Comparison of ENCODE assay signal across 10 mouse cellular contexts in the genomic region with DNA sequence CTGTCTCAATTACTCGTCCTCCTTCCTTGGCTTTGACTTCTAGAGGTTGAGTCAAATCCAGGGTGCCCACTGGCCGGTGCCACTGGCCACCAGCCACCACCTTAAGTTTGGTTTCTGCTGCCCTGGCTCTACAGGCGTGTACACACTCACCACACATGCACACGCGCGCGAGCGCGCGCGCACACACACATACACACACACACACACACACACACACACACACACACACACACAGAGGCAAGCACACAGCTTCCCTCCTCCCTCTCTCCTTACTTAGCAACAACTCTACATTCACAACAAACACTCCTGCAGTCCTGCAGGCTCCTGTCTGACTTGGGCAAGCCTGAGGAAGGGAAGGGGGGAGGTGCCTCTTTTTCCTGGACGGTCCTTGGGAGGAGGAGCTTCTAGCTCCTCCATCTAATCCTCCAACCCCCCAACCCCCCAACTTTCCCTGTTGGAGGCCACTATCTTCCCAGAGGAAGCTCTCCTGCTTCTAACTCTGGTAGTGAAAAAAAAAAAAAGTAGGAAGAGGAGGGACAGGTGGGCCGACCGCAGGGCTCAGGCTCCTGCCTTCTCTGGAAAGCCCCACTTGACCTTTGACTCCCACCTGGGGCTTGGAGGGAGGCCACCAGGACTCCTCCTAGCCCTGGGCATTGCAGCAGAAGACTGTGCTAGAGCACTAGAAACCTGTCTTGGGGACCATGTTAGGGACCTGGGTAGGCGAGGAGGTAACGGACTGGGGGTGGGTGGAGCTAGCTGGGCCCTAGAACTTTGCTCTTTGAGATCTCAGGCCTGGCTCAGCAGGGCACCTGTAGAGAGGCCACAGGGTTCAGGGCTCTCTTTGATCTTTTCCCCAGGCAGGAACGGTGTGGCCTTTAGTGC. TPM values are rescaled to one million over a fixed set of nuclear protein-coding genes. Genes with fewer than 3 reads are reported as not detected.
A peak's percentile ranks its signal among the peaks of the same experiment; 100 is the strongest.
DNase-seq lines count a peak whose midpoint lies in the region; ATAC-seq and TF ChIP-seq lines count a peak whose summit lies in the region.
"Had no signal": no experiment of that assay in that cellular context is flagged by ENCODE, and none has a peak within 500 bp of the region (broad histone marks: within the 10 kb centered on the region; RNA-seq: fewer than 3 reads in every experiment).

No protein-coding gene starts in this region.

- H3K27ac ChIP-seq in forebrain, embryonic 15.5 days (replicated peaks) = peak overlapping the region; percentile 83
- H3K27ac ChIP-seq in liver, embryonic 16.5 days (ENCODE audit: low read length) = peak overlapping the region; percentile 86
- peak overlapping the region; percentile 98 for H3K27ac ChIP-seq in stomach, postnatal 0 days (replicated peaks)

- no peaks in the 10 kb centered on the region for H3K9me3 ChIP-seq in forebrain, embryonic 15.5 days
- no peaks in the 10 kb centered on the region for H3K9me3 ChIP-seq in liver, embryonic 16.5 days (replicated peaks; ENCODE audit: control insufficient read depth, low read length)
- no peaks in the 10 kb centered on the region for H3K9me3 ChIP-seq in stomach, postnatal 0 days (ENCODE audit: control insufficient read depth, low read length)

- H3K4me3 ChIP-seq in forebrain, embryonic 15.5 days = peak overlapping the region; percentile 97
- H3K4me3 ChIP-seq in liver, embryonic 16.5 days (ENCODE audit: low read depth, low read length) = peak overlapping the region; percentile 32
- 0 out of 2 replicates have a peak overlapping the region, but pooled peaks have one; percentile 12 for H3K4me3 ChIP-seq in stomach, postnatal 0 days (ENCODE audit: low read depth, low read length)

- no peak for TF ChIP-seq CTCF in stomach, postnatal 0 days (IDR thresholded peaks at IDR 0.05; ENCODE audit: low read depth)

- no peak overlapping the region for H3K9ac ChIP-seq in forebrain, embryonic 15.5 days (replicated peaks)
- H3K9ac ChIP-seq in liver, embryonic 16.5 days (ENCODE audit: low read depth, low read length) = no peak overlapping the region; the same call in 1 of the 2 replicates
- H3K9ac ChIP-seq in stomach, postnatal 0 days (ENCODE audit: low read length) = 0 out of 2 replicates have a peak overlapping the region, but pooled peaks have one; percentile 8

- H3K36me3 ChIP-seq in forebrain, embryonic 15.5 days = no peaks in the 10 kb centered on the region
- H3K36me3 ChIP-seq in liver, embryonic 16.5 days (ENCODE audit: control insufficient read depth, insufficient read depth) = no peaks in the 10 kb centered on the region
- H3K36me3 ChIP-seq in stomach, postnatal 0 days (ENCODE audit: control insufficient read depth, insufficient read depth, low read length) = no peaks in the 10 kb centered on the region

- 15% methylated on average over 17 of the region's 17 CpGs for WGBS in forebrain, embryonic 15.5 days
- 33% methylated on average over 15 of the region's 17 CpGs for WGBS in liver, embryonic 16.5 days (ENCODE audit: insufficient replicate concordance)
- WGBS in stomach, postnatal 0 days = 15% methylated on average over 16 of the region's 17 CpGs

- peak; percentile 31 for DNase-seq in adrenal gland, adult 8-10 months
- DNase-seq in adrenal gland, postnatal 25 days = no peak
- peak; percentile 65 for DNase-seq in adrenal gland, postnatal 14 days
- peak; percentile 94 for DNase-seq in kidney, adult 11 months
- DNase-seq in stomach, postnatal 0 days (ENCODE audit: low spot score) = peak; percentile 62
- DNase-seq in urinary bladder, postnatal 10 days (ENCODE audit: low spot score) = no peak

- no peaks in the 10 kb centered on the region for H3K27me3 ChIP-seq in forebrain, embryonic 15.5 days
- no peaks in the 10 kb centered on the region for H3K27me3 ChIP-seq in liver, embryonic 16.5 days (ENCODE audit: control insufficient read depth, insufficient read depth, low read depth, low read length)
- H3K27me3 ChIP-seq in stomach, postnatal 0 days (ENCODE audit: control insufficient read depth, insufficient read depth, low read length) = no peaks in the 10 kb centered on the region

- TF ChIP-seq EP300 in stomach, postnatal 0 days (optimal IDR thresholded peaks at IDR 0.05) = no peak

- H3K4me2 ChIP-seq in forebrain, embryonic 15.5 days (replicated peaks) = peak overlapping the region; percentile 87
- H3K4me2 ChIP-seq in liver, embryonic 16.5 days (ENCODE audit: low read depth, low read length) = peak overlapping the region; percentile 52
- H3K4me2 ChIP-seq in stomach, postnatal 0 days (replicated peaks; ENCODE audit: low read depth) = peak overlapping the region; percentile 77

- H3K4me1 ChIP-seq in forebrain, embryonic 15.5 days = peaks cover 91% of the 10 kb centered on the region
- peaks cover 40% of the 10 kb centered on the region for H3K4me1 ChIP-seq in liver, embryonic 16.5 days (ENCODE audit: control insufficient read depth, low read depth, low read length)
- H3K4me1 ChIP-seq in stomach, postnatal 0 days (replicated peaks; ENCODE audit: control insufficient read depth, insufficient read depth) = peaks cover 57% of the 10 kb centered on the region

- no peak for ATAC-seq in forebrain, embryonic 15.5 days (replicated peaks)
- ATAC-seq in liver, embryonic 16.5 days (ENCODE audit: low read depth) = peak; percentile 45
- ATAC-seq in stomach, postnatal 0 days (ENCODE audit: low FRiP score, low TSS enrichment) = no peak

RNA-seq across cellular contexts. Expression of a gene that starts 7.7 kb away (rescaled TPM):
- 10 to 100 TPM; 48.9 to 76.1 (median 66.7) TPM for total RNA-seq in adrenal gland, adult 8-10 months (2022)
- 56.0 and 82.0 TPM in 2 replicates for total RNA-seq in adrenal gland, postnatal 25 days (2021)
- total RNA-seq in adrenal gland, postnatal 14 days (2021) = 59.3 and 61.7 TPM in 2 replicates
- polyA plus RNA-seq in forebrain, embryonic 15.5 days (2015; fragmentation: Nextera tagmentation; extraction: Ambion mirVana) = 13.6 and 14.4 TPM in 2 replicates
- polyA plus RNA-seq in liver, embryonic 16.5 days (2015; fragmentation: Nextera tagmentation; extraction: Ambion mirVana) = 2.2 TPM in 2 replicates
- 5.2 and 6.1 TPM in 2 replicates for polyA plus RNA-seq in stomach, postnatal 0 days (2015; fragmentation: Nextera tagmentation; extraction: Ambion mirVana)

RNA-seq across cellular contexts. Expression of a gene that starts 35.6 kb away (rescaled TPM):
- total RNA-seq in adrenal gland, adult 8-10 months (2022) = not detected
- not detected in 2 replicates for total RNA-seq in adrenal gland, postnatal 25 days (2021)
- not detected in 2 replicates for total RNA-seq in adrenal gland, postnatal 14 days (2021)
- not detected in 2 replicates for polyA plus RNA-seq in forebrain, embryonic 15.5 days (2015; fragmentation: Nextera tagmentation; extraction: Ambion mirVana)
- not detected in 2 replicates for polyA plus RNA-seq in liver, embryonic 16.5 days (2015; fragmentation: Nextera tagmentation; extraction: Ambion mirVana)
- 5.4 and 7.0 TPM in 2 replicates for polyA plus RNA-seq in stomach, postnatal 0 days (2015; fragmentation: Nextera tagmentation; extraction: Ambion mirVana)
- total RNA-seq: neutrophil, adult 5-6 weeks had no signal

RNA-seq across cellular contexts. Expression of a gene that starts 49.4 kb away (rescaled TPM):
- total RNA-seq in adrenal gland, adult 8-10 months (2022) = not detected
- not detected in 2 replicates for total RNA-seq in adrenal gland, postnatal 25 days (2021)
- total RNA-seq in adrenal gland, postnatal 14 days (2021) = not detected in 2 replicates
- not detected in 2 replicates for polyA plus RNA-seq in forebrain, embryonic 15.5 days (2015; fragmentation: Nextera tagmentation; extraction: Ambion mirVana)
- not detected in 2 replicates for polyA plus RNA-seq in liver, embryonic 16.5 days (2015; fragmentation: Nextera tagmentation; extraction: Ambion mirVana)
- 0.05 TPM in 1 of 2 replicates, not detected in the other for polyA plus RNA-seq in stomach, postnatal 0 days (2015; fragmentation: Nextera tagmentation; extraction: Ambion mirVana)
- total RNA-seq: neutrophil, adult 5-6 weeks had no signal
- polyA plus RNA-seq: C2C12 had no signal

Comparison
In these comparisons a context has a peak if more than half of its experiments do, and no peak if none do; other contexts are left out.
1. DNase-seq: peak in adrenal gland, adult 8-10 months (single experiment), adrenal gland, postnatal 14 days (single experiment), kidney, adult 11 months (single experiment) and stomach, postnatal 0 days (single experiment); none in adrenal gland, postnatal 25 days (single experiment) and urinary bladder, postnatal 10 days (single experiment).
2. H3K4me3 ChIP-seq: peak in every context shown above with its lines; median percentile 97 in forebrain, embryonic 15.5 days; 32 in liver, embryonic 16.5 days; 12 in stomach, postnatal 0 days.
3. Peak in every context shown above with its lines, with median percentiles within 50 percentile points of each other: H3K27ac ChIP-seq and H3K4me2 ChIP-seq.